Comparison of ENCODE assay signal across 8 mouse cellular contexts in genomic region chr6:99691666-99692205, GRCm38 (mm10). TPM values are rescaled to one million over a fixed set of nuclear protein-coding genes. Genes with fewer than 3 reads are reported as not detected.
DNase-seq lines count a peak whose midpoint lies in the region; ATAC-seq and TF ChIP-seq lines count a peak whose summit lies in the region.

No protein-coding gene starts in this region.

- 0 out of 2 replicates have a peak, but pooled peaks have one; percentile 22 for ATAC-seq in intestine, embryonic 16.5 days
- ATAC-seq in neural tube, embryonic 12.5 days (ENCODE audit: low FRiP score, low read depth): peak; percentile 36

- no peak for TF ChIP-seq CTCF in layer of hippocampus, adult 2 months (conservative IDR thresholded peaks at IDR 0.05)

- peak overlapping the region; percentile 79 for H3K9ac ChIP-seq in intestine, embryonic 16.5 days (ENCODE audit: low read depth, low read length)
- peak overlapping the region; percentile 86 for H3K9ac ChIP-seq in neural tube, embryonic 12.5 days

- H3K4me1 ChIP-seq in forebrain, embryonic 10.5 days: peaks cover 25% of the 10 kb centered on the region
- H3K4me1 ChIP-seq in intestine, embryonic 16.5 days (ENCODE audit: control insufficient read depth, insufficient read depth, low read length): peaks cover 5% of the 10 kb centered on the region
- H3K4me1 ChIP-seq in neural tube, embryonic 12.5 days: peaks cover 8% of the 10 kb centered on the region

- DNase-seq in layer of hippocampus, adult 2 months (ENCODE audit: low spot score in 2 of 2): no peak
- no peak for DNase-seq in layer of hippocampus, adult 8-10 months (ENCODE audit: low spot score in 2 of 2)
- DNase-seq in forebrain, embryonic 10.5 days (ENCODE audit: extremely low spot score, low spot score): peak; percentile 20
- DNase-seq in Muller cell, postnatal 12 days (ENCODE audit: inconsistent ontology term): no peak
- no peak for DNase-seq in cerebellum, adult 9-10 months
- no peak for DNase-seq in ovary, postnatal 14 days (ENCODE audit: low spot score)

- H3K27me3 ChIP-seq in forebrain, embryonic 10.5 days (ENCODE audit: poor library complexity, severe bottlenecking): peaks cover 81% of the 10 kb centered on the region
- H3K27me3 ChIP-seq in intestine, embryonic 16.5 days (replicated peaks; ENCODE audit: control insufficient read depth, insufficient read depth, low read length): peaks cover 43% of the 10 kb centered on the region
- H3K27me3 ChIP-seq in neural tube, embryonic 12.5 days (replicated peaks): peaks cover 67% of the 10 kb centered on the region

- WGBS in forebrain, embryonic 10.5 days: 5% methylated on average over 25 of the region's 25 CpGs
- WGBS in intestine, embryonic 16.5 days: 7% methylated on average over 25 of the region's 25 CpGs
- 7% methylated on average over 25 of the region's 25 CpGs for WGBS in neural tube, embryonic 12.5 days

- H3K9me3 ChIP-seq in forebrain, embryonic 10.5 days: no peaks in the 10 kb centered on the region
- H3K9me3 ChIP-seq in intestine, embryonic 16.5 days (ENCODE audit: control insufficient read depth, low read length): no peaks in the 10 kb centered on the region
- H3K9me3 ChIP-seq in neural tube, embryonic 12.5 days: no peaks in the 10 kb centered on the region

- peak overlapping the region; percentile 66 for H3K4me3 ChIP-seq in layer of hippocampus, adult 2 months
- peak overlapping the region; percentile 81 for H3K4me3 ChIP-seq in forebrain, embryonic 10.5 days
- peak overlapping the region; percentile 76 for H3K4me3 ChIP-seq in intestine, embryonic 16.5 days (ENCODE audit: low read length)
- H3K4me3 ChIP-seq in neural tube, embryonic 12.5 days: peak overlapping the region; percentile 82

- no peaks in the 10 kb centered on the region for H3K36me3 ChIP-seq in forebrain, embryonic 10.5 days (replicated peaks)
- H3K36me3 ChIP-seq in intestine, embryonic 16.5 days (ENCODE audit: control insufficient read depth, insufficient read depth, low read length): no peaks in the 10 kb centered on the region
- no peaks in the 10 kb centered on the region for H3K36me3 ChIP-seq in neural tube, embryonic 12.5 days

- H3K27ac ChIP-seq in layer of hippocampus, adult 2 months: peak overlapping the region; percentile 93
- peak overlapping the region; percentile 88 for H3K27ac ChIP-seq in forebrain, embryonic 10.5 days
- no peak overlapping the region for H3K27ac ChIP-seq in intestine, embryonic 16.5 days (ENCODE audit: low read length)
- peak overlapping the region; percentile 33; the same call in 1 of the 2 replicates for H3K27ac ChIP-seq in neural tube, embryonic 12.5 days

- H3K4me2 ChIP-seq in intestine, embryonic 16.5 days (ENCODE audit: low read depth, low read length): peak overlapping the region; percentile 92
- H3K4me2 ChIP-seq in neural tube, embryonic 12.5 days (replicated peaks): peak overlapping the region; percentile 77

RNA-seq across cellular contexts. Expression of gene Gpr27, which starts 0.7 kb away (rescaled TPM):
- 10 to 100 TPM; 54.8 to 58.1 TPM for total RNA-seq in layer of hippocampus, adult 2 months (2021)
- 10 to 100 TPM; 39.7 to 52.1 (median 46.9) TPM for total RNA-seq in layer of hippocampus, adult 8-10 months (2022)
- 1.3 and 1.5 TPM in 2 replicates for polyA plus RNA-seq in forebrain, embryonic 10.5 days (2016; fragmentation: Nextera tagmentation; extraction: Ambion mirVana)
- 1.2 TPM in 2 replicates for polyA plus RNA-seq in intestine, embryonic 16.5 days (2015; fragmentation: Nextera tagmentation; extraction: Ambion mirVana)
- 8.3 and 10.4 TPM in 2 replicates for polyA plus RNA-seq in neural tube, embryonic 12.5 days (2016; fragmentation: Nextera tagmentation; extraction: Ambion mirVana)

RNA-seq across cellular contexts. Expression of gene Gm20696, which starts 25.1 kb away (rescaled TPM):
- 1 to 10 TPM; 6.2 to 7.3 TPM for total RNA-seq in layer of hippocampus, adult 2 months (2021)
- 10 to 100 TPM in 1 of 4 experiments, 1 to 10 TPM in 3; 6.4 to 10.0 (median 7.2) TPM for total RNA-seq in layer of hippocampus, adult 8-10 months (2022)
- 2.7 and 3.6 TPM in 2 replicates for polyA plus RNA-seq in forebrain, embryonic 10.5 days (2016; fragmentation: Nextera tagmentation; extraction: Ambion mirVana)
- 1.7 and 2.4 TPM in 2 replicates for polyA plus RNA-seq in intestine, embryonic 16.5 days (2015; fragmentation: Nextera tagmentation; extraction: Ambion mirVana)
- 3.2 and 4.8 TPM in 2 replicates for polyA plus RNA-seq in neural tube, embryonic 12.5 days (2016; fragmentation: Nextera tagmentation; extraction: Ambion mirVana)

RNA-seq across cellular contexts. Expression of gene Eif4e3, which starts 25.2 kb away (rescaled TPM):
- total RNA-seq in layer of hippocampus, adult 2 months (2021): 10 to 100 TPM; 19.9 to 24.5 TPM
- 10 to 100 TPM; 20.1 to 27.8 (median 25.3) TPM for total RNA-seq in layer of hippocampus, adult 8-10 months (2022)
- polyA plus RNA-seq in forebrain, embryonic 10.5 days (2016; fragmentation: Nextera tagmentation; extraction: Ambion mirVana): 12.7 and 13.4 TPM in 2 replicates
- 9.0 and 10.1 TPM in 2 replicates for polyA plus RNA-seq in intestine, embryonic 16.5 days (2015; fragmentation: Nextera tagmentation; extraction: Ambion mirVana)
- 12.8 and 14.3 TPM in 2 replicates for polyA plus RNA-seq in neural tube, embryonic 12.5 days (2016; fragmentation: Nextera tagmentation; extraction: Ambion mirVana)

RNA-seq across cellular contexts. Expression of gene Prok2, which starts 34.5 kb away (rescaled TPM):
- under 1 TPM; 0.49 to 0.69 TPM for total RNA-seq in layer of hippocampus, adult 2 months (2021)
- total RNA-seq in layer of hippocampus, adult 8-10 months (2022): under 1 TPM in 3 of 4 experiments, not detected in 1; 0.45 to 0.60 (median 0.59) TPM
- polyA plus RNA-seq in forebrain, embryonic 10.5 days (2016; fragmentation: Nextera tagmentation; extraction: Ambion mirVana): 0.73 and 1.2 TPM in 2 replicates
- polyA plus RNA-seq in intestine, embryonic 16.5 days (2015; fragmentation: Nextera tagmentation; extraction: Ambion mirVana): not detected in 2 replicates
- polyA plus RNA-seq in neural tube, embryonic 12.5 days (2016; fragmentation: Nextera tagmentation; extraction: Ambion mirVana): 0.33 TPM in 1 of 2 replicates, not detected in the other
